Mouse (Mus musculus) frontal cortex, adult (tissue): ENCODE results near the gene Ephb1.

ENCODE experiments used
- ATAC-seq: cut with Nextera tagmentation; 2 replicates; pipeline ENCODE4 v1.9.2; 2017; ENCODE audit warnings: mild to moderate bottlenecking, moderate library complexity, mixed read lengths; ENCODE audit not compliant: low TSS enrichment

Gene Ephb1

GRCm38 (mm10) chr9:102249124-102249816, 105.2 kb downstream of the Ephb1 start:
- no peak for ATAC-seq

- ATAC-seq: no peak
Measured at GRCm38 (mm10) chr9:102245551-102245950, 108.9 kb downstream of the Ephb1 start.

GRCm38 (mm10) chr9:102243296-102243695, 111.2 kb downstream of the Ephb1 start:
- no peak for ATAC-seq

GRCm38 (mm10) chr9:102241546-102241945, 112.9 kb downstream of the Ephb1 start:
- ATAC-seq: no peak

- ATAC-seq: no peak
Measured at GRCm38 (mm10) chr9:102240215-102240614, 114.3 kb downstream of the Ephb1 start.

GRCm38 (mm10) chr9:102235444-102235951, 119.0 kb downstream of the Ephb1 start:
- no peak for ATAC-seq

GRCm38 (mm10) chr9:102231248-102231647, 123.2 kb downstream of the Ephb1 start:
- 0 out of 2 replicates have a peak, but pooled peaks have one; percentile 27 for ATAC-seq

- ATAC-seq: peak; percentile 34; the same call in 1 of the 2 replicates
Measured at GRCm38 (mm10) chr9:102216746-102217566, 137.5 kb downstream of the Ephb1 start.

GRCm38 (mm10) chr9:102212036-102212383, 142.5 kb downstream of the Ephb1 start:
- ATAC-seq: no peak

- peak; percentile 55 for ATAC-seq
Measured at GRCm38 (mm10) chr9:102211296-102212035, 143.0 kb downstream of the Ephb1 start.

GRCm38 (mm10) chr9:102205518-102205917, 149.0 kb downstream of the Ephb1 start:
- no peak for ATAC-seq

GRCm38 (mm10) chr9:102201867-102202266, 152.6 kb downstream of the Ephb1 start:
- no peak for ATAC-seq

GRCm38 (mm10) chr9:102196856-102197255, 157.6 kb downstream of the Ephb1 start:
- no peak for ATAC-seq

- ATAC-seq: peak; percentile 16; the same call in 1 of the 2 replicates
Measured at GRCm38 (mm10) chr9:102194063-102194462, 160.4 kb downstream of the Ephb1 start.

GRCm38 (mm10) chr9:102192724-102193685, 161.5 kb downstream of the Ephb1 start:
- ATAC-seq: peak; percentile 38; the same call in 1 of the 2 replicates

- no peak for ATAC-seq
Measured at GRCm38 (mm10) chr9:102190058-102190457, 164.4 kb downstream of the Ephb1 start.

- ATAC-seq: no peak
Measured at GRCm38 (mm10) chr9:102189406-102189805, 165.1 kb downstream of the Ephb1 start.

- no peak for ATAC-seq
Measured at GRCm38 (mm10) chr9:102183663-102184274, 170.7 kb downstream of the Ephb1 start.

GRCm38 (mm10) chr9:102181810-102182490, 172.5 kb downstream of the Ephb1 start:
- peak; percentile 53 for ATAC-seq

GRCm38 (mm10) chr9:102181276-102181675, 173.2 kb downstream of the Ephb1 start:
- ATAC-seq: no peak; the same call in 1 of the 2 replicates
